Mouse (Mus musculus) erythroblast, embryonic 14.5 days (primary cell): ENCODE data around the gene Hist1h4f.

Experiments used
- GATA1 ChIP-seq: IDR thresholded peaks from 2 replicates; pipeline ENCODE4 v1.6.1; 2012; ENCODE audit warnings: low read length, inconsistent platforms, mixed read lengths
- TAL1 ChIP-seq: IDR thresholded peaks from 3 replicates; pipeline ENCODE4 v1.6.1; 2012; ENCODE audit warnings: low read length, inconsistent platforms, mixed read lengths

- TF ChIP-seq GATA1 (no peak), TAL1 (no peak)
These were observed 32.9 kb upstream of the Hist1h4f start for GRCm38 (mm10) chr13:23584331-23584730.
